Mouse (Mus musculus) megakaryocyte-erythroid progenitor cell, adult 5-6 weeks (primary cell): ENCODE data around the gene A2m. TPM values are rescaled to one million over a fixed set of nuclear protein-coding genes. Genes with fewer than 3 reads are reported as not detected.

ENCODE experiments used
- ATAC-seq: replicated peaks from 2 replicates; pipeline ENCODE4 v1.8.0; 2016; ENCODE audit warnings: mild to moderate bottlenecking, inconsistent platforms; ENCODE audit not compliant: severe bottlenecking, poor library complexity, low FRiP score, low TSS enrichment
- total RNA-seq, 2 experiments: library from RNA; stranded (forward) in 1 of 2; stranded (reverse) in 1 of 2; fragments of 200-1000, 215-1000 nt in 1 of 2; fragments of >200 nt in 1 of 2; fragmentation: Nextera tagmentation in 1 of 2; gene quantifications; 2 replicates each; pipeline ENCODE4 v1.2.3; 2014 to 2017

Gene A2m
- total RNA-seq (2014; fragmentation: Nextera tagmentation) (not detected in 2 replicates), total RNA-seq (2017) (not detected in 2 replicates)

- no peak for ATAC-seq
Observed at GRCm38 (mm10) chr6:121635076-121635475, at the start of gene A2m. Gene A2m, plus strand, starts transcription at chr6:121635376.

DNA sequence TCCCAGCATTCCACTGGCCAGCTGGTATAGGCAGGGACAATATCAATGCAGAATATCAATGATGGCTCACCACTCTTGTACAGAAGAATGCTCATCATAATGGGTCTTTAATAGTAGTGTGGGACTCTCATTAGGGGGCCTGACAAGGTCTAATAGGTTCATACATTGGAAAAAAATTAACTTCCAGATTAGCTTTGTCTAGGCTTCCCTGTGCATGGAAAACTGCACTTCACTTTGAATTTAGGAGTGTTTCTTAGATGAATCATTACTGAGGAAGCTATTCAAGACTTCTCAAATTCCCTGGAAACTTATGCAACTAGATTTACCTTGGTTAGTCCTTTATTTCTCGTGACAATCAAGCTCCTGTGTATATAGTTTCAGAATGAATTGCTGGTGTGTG, 45.0 kb upstream of the A2m start:
- ATAC-seq = no peak

DNA sequence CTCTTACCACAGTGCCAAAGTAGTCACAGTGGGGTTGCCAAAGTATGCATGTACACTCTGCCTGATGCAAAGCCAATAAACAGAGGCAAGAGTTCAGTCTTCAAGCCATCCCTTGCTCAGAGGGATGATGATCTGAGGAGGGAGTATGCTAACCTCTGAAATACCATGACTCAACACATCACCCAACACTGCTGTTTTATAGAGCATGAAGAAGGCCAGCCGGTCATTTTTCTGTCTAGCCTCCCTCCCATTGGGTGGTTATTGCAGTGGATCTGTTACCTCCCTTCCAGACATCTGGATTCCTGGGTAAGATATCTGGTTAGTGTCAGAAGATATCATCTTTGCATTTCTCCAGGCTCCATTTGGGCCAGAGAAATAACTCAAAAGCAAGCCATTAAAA, 34.2 kb upstream of the A2m start:
- ATAC-seq = no peak

DNA sequence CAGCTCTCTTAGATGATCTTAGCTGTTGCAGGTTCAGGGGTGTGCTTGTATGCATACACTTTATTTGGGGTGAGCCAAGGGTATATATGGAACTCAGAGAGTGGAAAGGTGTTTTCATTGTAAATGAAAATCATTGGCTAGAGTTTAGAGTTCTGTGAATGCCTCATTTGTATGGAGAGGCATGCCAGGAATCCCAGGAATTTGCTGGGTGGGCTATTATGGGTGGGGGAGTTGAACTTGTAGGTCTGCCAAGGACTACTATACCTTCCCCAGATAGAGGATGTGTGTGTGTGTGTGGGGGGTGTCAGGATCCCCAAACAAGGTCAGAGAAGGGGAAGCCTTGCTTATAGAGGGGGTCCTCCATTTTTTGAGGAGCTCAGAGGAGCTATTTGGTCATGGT, 27.3 kb upstream of the A2m start:
- ATAC-seq = no peak

GRCm38 (mm10) chr6:121611796-121612195, 23.4 kb upstream of the A2m start:
- ATAC-seq = no peak

GRCm38 (mm10) chr6:121617476-121617875, 17.7 kb upstream of the A2m start:
- ATAC-seq = no peak

GRCm38 (mm10) chr6:121622525-121622924, 12.7 kb upstream of the A2m start:
- no peak for ATAC-seq

DNA sequence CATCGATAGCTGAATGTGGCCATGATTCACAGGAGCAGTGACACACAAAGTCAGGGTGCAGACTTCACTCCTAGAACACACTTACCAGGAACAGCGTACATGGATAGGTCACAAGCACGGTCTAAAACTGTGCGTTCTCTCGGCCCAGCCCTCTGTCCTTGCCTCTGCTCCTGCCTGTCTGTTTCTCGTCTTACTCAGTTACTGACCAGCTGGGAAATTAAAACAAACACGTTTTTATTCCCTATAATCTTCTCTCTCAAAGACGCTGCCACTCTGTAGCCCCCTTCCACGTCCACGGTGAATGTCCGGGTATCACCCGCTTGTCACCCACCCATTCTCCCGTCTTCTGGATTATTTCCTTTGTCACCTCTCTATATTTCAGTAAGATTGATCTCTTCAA, 656 bp upstream of the A2m start:
- ATAC-seq = no peak

- no peak for ATAC-seq
Observed at GRCm38 (mm10) chr6:121635878-121636371, 749 bp downstream of the A2m start.

DNA sequence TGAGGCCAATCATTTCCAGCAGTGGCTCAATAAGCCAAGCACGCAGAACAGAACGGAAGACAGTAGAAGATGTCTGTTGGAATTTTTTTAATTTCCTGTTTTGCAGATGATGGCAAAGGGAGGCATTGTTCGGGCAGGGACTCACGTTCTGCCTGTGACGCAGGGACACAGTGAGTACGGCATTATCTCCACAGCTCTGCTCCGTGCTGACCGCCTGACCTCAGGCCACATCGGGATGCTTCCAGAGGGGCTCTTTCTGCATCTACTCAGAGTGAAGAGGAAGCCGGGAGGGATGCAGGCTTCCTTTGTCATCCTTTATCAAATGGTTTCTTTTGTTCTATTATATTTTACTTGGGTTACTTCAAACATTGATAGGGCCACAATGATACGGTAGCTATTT, 13.3 kb downstream of the A2m start:
- ATAC-seq = no peak

Other genes with a start within 250 kb of the A2m start
- gene Iqsec3, start 161.7 kb upstream of the A2m start, total RNA-seq (2014; fragmentation: Nextera tagmentation) = not detected in 2 replicates
- gene Iqsec3, start 161.7 kb upstream of the A2m start, total RNA-seq (2017) = not detected in 2 replicates
- gene Gm7298, start 97.6 kb downstream of the A2m start, total RNA-seq (2014; fragmentation: Nextera tagmentation) = not detected in 2 replicates
- not detected in 2 replicates for gene Gm7298, start 97.6 kb downstream of the A2m start, total RNA-seq (2017)
- not detected in 2 replicates for gene Mug1, start 203.2 kb downstream of the A2m start, total RNA-seq (2014; fragmentation: Nextera tagmentation)
- not detected in 2 replicates for gene Mug1, start 203.2 kb downstream of the A2m start, total RNA-seq (2017)